Comparison of ENCODE assay signal across 10 mouse cellular contexts in the genomic region with DNA sequence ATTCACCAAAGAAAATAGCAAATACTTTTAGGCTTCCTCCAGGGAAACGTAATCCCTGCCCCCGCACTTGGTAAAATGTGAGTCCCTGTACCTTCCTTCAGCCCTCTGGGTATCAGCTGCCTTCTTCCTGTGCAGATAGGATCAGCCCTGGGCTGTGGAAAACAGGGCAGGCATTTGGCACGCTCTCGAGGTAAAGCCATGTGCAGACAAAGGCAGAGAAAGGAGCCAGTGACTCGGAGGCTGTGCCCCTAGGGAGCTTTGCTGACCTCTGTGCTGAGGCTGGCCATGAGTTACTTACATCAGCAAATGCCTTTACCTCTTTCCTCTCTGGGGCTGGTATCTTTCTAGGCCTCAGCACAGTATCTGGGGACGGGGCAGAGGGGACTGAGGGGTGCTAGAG. TPM values are rescaled to one million over a fixed set of nuclear protein-coding genes. Genes with fewer than 3 reads are reported as not detected.
DNase-seq lines count a peak whose midpoint lies in the region; ATAC-seq and TF ChIP-seq lines count a peak whose summit lies in the region.
"Had no signal": no experiment of that assay in that cellular context is flagged by ENCODE, and none has a peak within 500 bp of the region (broad histone marks: within the 10 kb centered on the region; RNA-seq: fewer than 3 reads in every experiment).

No protein-coding gene starts in this region.

- H3K27ac ChIP-seq in heart, embryonic 11.5 days (ENCODE audit: low read depth, low read length): no peak overlapping the region
- H3K27ac ChIP-seq in kidney, postnatal 0 days: no peak overlapping the region
- H3K27ac ChIP-seq in neural tube, embryonic 11.5 days (ENCODE audit: low read depth, low read length): no peak overlapping the region

- ATAC-seq in heart, embryonic 11.5 days (replicated peaks; ENCODE audit: insufficient number of reproducible peaks, low FRiP score, low TSS enrichment): peak; percentile 47; the same call in 1 of the 2 replicates
- no peak for ATAC-seq in kidney, postnatal 0 days (replicated peaks; ENCODE audit: low FRiP score, low read depth)
- ATAC-seq in neural tube, embryonic 11.5 days (ENCODE audit: insufficient read depth, low FRiP score, low TSS enrichment): no peak
- no peak for ATAC-seq in inflammation-experienced regulatory T-cells, adult 6 months

- H3K9ac ChIP-seq in heart, embryonic 11.5 days (ENCODE audit: low read depth, low read length): no peak overlapping the region
- H3K9ac ChIP-seq in kidney, postnatal 0 days (ENCODE audit: low read depth, low read length): 0 out of 2 replicates have a peak overlapping the region, but pooled peaks have one; percentile 5
- H3K9ac ChIP-seq in neural tube, embryonic 11.5 days (ENCODE audit: low read length): no peak overlapping the region; the same call in 1 of the 2 replicates

- intact Hi-C loops in left cerebral cortex, postnatal 36 days (cut with DNase I): no loop called here

- peak; percentile 15 for DNase-seq in retina, postnatal 1 day
- DNase-seq in retina, embryonic 14.5 days (ENCODE audit: low spot score): no peak
- no peak for DNase-seq in kidney, postnatal 0 days (ENCODE audit: low spot score)
- peak; percentile 25 for DNase-seq in neural tube, embryonic 11.5 days (ENCODE audit: low spot score)
- DNase-seq in thymus, postnatal 36 days: no peak
- DNase-seq in left cerebral cortex, postnatal 36 days (ENCODE audit: low spot score in 2 of 2): no peak
- DNase-seq: right cerebral cortex, postnatal 25 days had no signal

- H3K9me3 ChIP-seq in heart, embryonic 11.5 days (replicated peaks; ENCODE audit: control insufficient read depth, low read length): no peaks in the 10 kb centered on the region
- no peaks in the 10 kb centered on the region for H3K9me3 ChIP-seq in kidney, postnatal 0 days (replicated peaks; ENCODE audit: low read length)
- H3K9me3 ChIP-seq in neural tube, embryonic 11.5 days (ENCODE audit: control insufficient read depth, low read length): no peaks in the 10 kb centered on the region

- H3K36me3 ChIP-seq in heart, embryonic 11.5 days (ENCODE audit: control insufficient read depth, insufficient read depth, low read length): no peaks in the 10 kb centered on the region
- no peaks in the 10 kb centered on the region for H3K36me3 ChIP-seq in kidney, postnatal 0 days (ENCODE audit: insufficient read depth, low read length)
- H3K36me3 ChIP-seq in neural tube, embryonic 11.5 days (ENCODE audit: control insufficient read depth, insufficient read depth, low read length): no peaks in the 10 kb centered on the region

- peaks cover 23% of the 10 kb centered on the region for H3K4me1 ChIP-seq in heart, embryonic 11.5 days (ENCODE audit: control insufficient read depth, insufficient read depth, low read length)
- H3K4me1 ChIP-seq in kidney, postnatal 0 days (replicated peaks; ENCODE audit: insufficient read depth, low read length): no peaks in the 10 kb centered on the region; the same call in 1 of the 2 replicates
- peaks cover 6% of the 10 kb centered on the region; the same call in 1 of the 2 replicates for H3K4me1 ChIP-seq in neural tube, embryonic 11.5 days (ENCODE audit: control insufficient read depth, insufficient read depth, low read length)

- H3K27me3 ChIP-seq in heart, embryonic 11.5 days (ENCODE audit: control insufficient read depth, insufficient read depth, low read length): no peaks in the 10 kb centered on the region
- no peaks in the 10 kb centered on the region for H3K27me3 ChIP-seq in kidney, postnatal 0 days (ENCODE audit: insufficient read depth, low read length)
- H3K27me3 ChIP-seq in neural tube, embryonic 11.5 days (ENCODE audit: control insufficient read depth, insufficient read depth, low read length): no peaks in the 10 kb centered on the region

- H3K4me3 ChIP-seq in heart, embryonic 11.5 days (ENCODE audit: low read depth, low read length): no peak overlapping the region
- H3K4me3 ChIP-seq in kidney, postnatal 0 days (replicated peaks; ENCODE audit: low read depth, low read length): no peak overlapping the region
- H3K4me3 ChIP-seq in neural tube, embryonic 11.5 days (ENCODE audit: low read depth, low read length): no peak overlapping the region

- 29% methylated on average over 6 of the region's 6 CpGs for WGBS in heart, embryonic 11.5 days (ENCODE audit: insufficient replicate concordance)
- WGBS in kidney, postnatal 0 days: 39% methylated on average over 6 of the region's 6 CpGs
- WGBS in neural tube, embryonic 11.5 days: 40% methylated on average over 6 of the region's 6 CpGs

- TF ChIP-seq CTCF in kidney, postnatal 0 days (IDR thresholded peaks at IDR 0.05; ENCODE audit: low read depth): no peak

- H3K4me2 ChIP-seq in heart, embryonic 11.5 days: no peak overlapping the region
- H3K4me2 ChIP-seq in kidney, postnatal 0 days (ENCODE audit: low read length): no peak overlapping the region
- no peak overlapping the region for H3K4me2 ChIP-seq in neural tube, embryonic 11.5 days (ENCODE audit: low read depth)

RNA-seq across cellular contexts. Expression of a gene that starts 4.4 kb away (rescaled TPM):
- 4.4 and 5.3 TPM in 2 replicates for polyA plus RNA-seq in heart, embryonic 11.5 days (2014; fragmentation: Nextera tagmentation; extraction: Ambion mirVana)
- polyA plus RNA-seq in kidney, postnatal 0 days (2015; fragmentation: Nextera tagmentation; extraction: Ambion mirVana): 8.7 and 9.8 TPM in 2 replicates
- 0.29 and 0.73 TPM in 2 replicates for polyA plus RNA-seq in neural tube, embryonic 11.5 days (2014; fragmentation: Nextera tagmentation; extraction: Ambion mirVana)
- under 1 TPM; 0.63 to 0.76 TPM for total RNA-seq in left cerebral cortex, postnatal 36 days (2021)
- polyA plus RNA-seq in inflammation-experienced regulatory T-cells, adult 6 months (2017; shearing (Covaris generic)): under 1 TPM; 0.20 to 0.71 (median 0.26) TPM
- total RNA-seq: common myeloid progenitor, adult 5-6 weeks had no signal

Comparison
In these comparisons a context has a peak if more than half of its experiments do, and no peak if none do; other contexts are left out.
1. DNase-seq: peak in retina, postnatal 1 day (single experiment) and neural tube, embryonic 11.5 days (single experiment); none in retina, embryonic 14.5 days (single experiment), kidney, postnatal 0 days (single experiment), thymus, postnatal 36 days (0 of 2) and left cerebral cortex, postnatal 36 days (0 of 2).